Mouse (Mus musculus) neural tube, embryonic 12.5 days (tissue): ENCODE data around the gene Hist2h2ac. TPM values are rescaled to one million over a fixed set of nuclear protein-coding genes. Genes with fewer than 3 reads are reported as not detected.
A peak's percentile ranks its signal among the peaks of the same experiment; 100 is the strongest.

ENCODE experiments used
- ATAC-seq: fragments of 200-750 bp; cut with Nextera tagmentation; 2 replicates; pipeline ENCODE4 v1.8.0; 2017; ENCODE audit warnings: low read depth, mild to moderate bottlenecking, moderate TSS enrichment, moderate library complexity; ENCODE audit not compliant: low FRiP score
- H3K27ac ChIP-seq: fragments of 300-500 bp; sonication (generic); 2 replicates; pipeline ENCODE4 v1.5.1; 2016
- H3K27me3 ChIP-seq: fragments of 300-500 bp; sonication (generic); replicated peaks from 2 replicates; pipeline ENCODE4 v1.6.1; 2016; ENCODE audit warnings: mild to moderate bottlenecking
- H3K36me3 ChIP-seq: fragments of 300-500 bp; sonication (generic); 2 replicates; pipeline ENCODE4 v1.6.1; 2016; ENCODE audit warnings: mild to moderate bottlenecking
- H3K4me1 ChIP-seq: fragments of 300-500 bp; sonication (generic); 2 replicates; pipeline ENCODE4 v1.6.1; 2016
- H3K4me2 ChIP-seq: fragments of 300-500 bp; sonication (generic); replicated peaks from 2 replicates; pipeline ENCODE4 v1.6.1; 2016; ENCODE audit warnings: mild to moderate bottlenecking
- H3K4me3 ChIP-seq: fragments of 300-500 bp; sonication (generic); 2 replicates; pipeline ENCODE4 v1.5.1; 2016
- H3K9ac ChIP-seq: fragments of 300-500 bp; sonication (generic); 2 replicates; pipeline ENCODE4 v1.6.1; 2016; ENCODE audit warnings: mild to moderate bottlenecking
- H3K9me3 ChIP-seq: fragments of 300-500 bp; sonication (generic); 2 replicates; pipeline ENCODE4 v1.6.1; 2016; ENCODE audit warnings: mild to moderate bottlenecking
- WGBS: fragments of 180-500 bp; shearing (Covaris S2); methylation state at CpG from one replicate; pipeline ENCODE4 v1.1.7; 2016; 5-methylcytosine and 5-hydroxymethylcytosine counted together
- microRNA-seq: library from miRNA; unstranded; fragments of <30 nt; microRNA quantifications from one replicate; pipeline ENCODE4, GENCODE M21; 2017
- polyA plus RNA-seq: library from polyadenylated mRNA; unstranded; fragments of >200 nt; fragmentation: Nextera tagmentation; extraction: Ambion mirVana; gene quantifications from 2 replicates; pipeline ENCODE4 v1.2.1, GENCODE M21; 2016

The Hist2h2ac gene
- polyA plus RNA-seq, 1 experiment from 2014 or later, result 5.7 TPM

- Histone ChIP-seq H3K27ac (no peak overlapping the region), H3K4me1 (peaks cover 26% of the 10 kb centered on the region), H3K36me3 (peaks cover 25% of the 10 kb centered on the region), H3K9me3 (no peaks in the 10 kb centered on the region), H3K27me3 (no peaks in the 10 kb centered on the region), H3K4me2 (peak overlapping the region; percentile 95), H3K9ac (0 out of 2 replicates have a peak overlapping the region, but pooled peaks have one; percentile 5), H3K4me3 (no peak overlapping the region; the same call in 1 of the 2 replicates)
- 78% methylated on average over 10 of the region's 10 CpGs for WGBS
- ATAC-seq, result no peak
These were observed 49.6 kb downstream of the Hist2h2ac start for GRCm38 (mm10) chr3:96170976-96171545.

Small RNA genes within 50 kb of the gene (microRNA-seq; reads per million reads assigned to microRNA genes)
- gene Gm44492 (not detected), gene Gm47311 (not detected), gene Gm47313 (not detected)

Other genes with a start within 250 kb of the Hist2h2ac start
- gene Plekho1, start 224.9 kb downstream of the Hist2h2ac start, polyA plus RNA-seq, result 90.0 and 91.9 TPM in 2 replicates
- 48.3 TPM in 2 replicates for gene Vps45, start 162.4 kb downstream of the Hist2h2ac start, polyA plus RNA-seq
- gene Otud7b, start 116.4 kb downstream of the Hist2h2ac start, polyA plus RNA-seq, result 11.6 and 16.2 TPM in 2 replicates
- 9.8 and 14.1 TPM in 2 replicates for gene Mtmr11, start 58.9 kb downstream of the Hist2h2ac start, polyA plus RNA-seq
- 165 and 183 TPM in 2 replicates for gene Sf3b4, start 48.5 kb downstream of the Hist2h2ac start, polyA plus RNA-seq
- 44.4 and 44.8 TPM in 2 replicates for gene Sv2a, start 39.7 kb downstream of the Hist2h2ac start, polyA plus RNA-seq
- 60.8 and 69.5 TPM in 2 replicates for gene Bola1, start 1.2 kb downstream of the Hist2h2ac start, polyA plus RNA-seq
- gene Hist2h2ab, start 1.0 kb downstream of the Hist2h2ac start, polyA plus RNA-seq, result 1.7 TPM in 1 of 2 replicates, not detected in the other
- gene Hist2h2be, start 239 bp upstream of the Hist2h2ac start, polyA plus RNA-seq, result 5.6 and 5.7 TPM in 2 replicates
- gene Hist2h3c2, start 18.2 kb upstream of the Hist2h2ac start, polyA plus RNA-seq, result 5.0 and 8.2 TPM in 2 replicates
- gene Hist2h2aa2, start 19.4 kb upstream of the Hist2h2ac start, polyA plus RNA-seq, result 54.5 and 73.7 TPM in 2 replicates
- 19.2 and 21.1 TPM in 2 replicates for gene Hist2h2aa1, start 24.6 kb upstream of the Hist2h2ac start, polyA plus RNA-seq
- 0.50 and 1.1 TPM in 2 replicates for gene Hist2h3c1, start 25.8 kb upstream of the Hist2h2ac start, polyA plus RNA-seq
- 8.5 and 13.5 TPM in 2 replicates for gene Hist2h4, start 42.4 kb upstream of the Hist2h2ac start, polyA plus RNA-seq
- gene Hist2h3b, start 47.8 kb upstream of the Hist2h2ac start, polyA plus RNA-seq, result 41.2 and 58.9 TPM in 2 replicates
- 9.1 and 16.6 TPM in 2 replicates for gene Hist2h2bb, start 48.9 kb upstream of the Hist2h2ac start, polyA plus RNA-seq
- gene Fcgr1, start 73.1 kb upstream of the Hist2h2ac start, polyA plus RNA-seq, result 1.4 and 1.5 TPM in 2 replicates
- not detected in 2 replicates for gene BC107364, start 231.4 kb upstream of the Hist2h2ac start, polyA plus RNA-seq